ENCODE assay signal across 7 mouse cellular contexts in the genomic region with DNA sequence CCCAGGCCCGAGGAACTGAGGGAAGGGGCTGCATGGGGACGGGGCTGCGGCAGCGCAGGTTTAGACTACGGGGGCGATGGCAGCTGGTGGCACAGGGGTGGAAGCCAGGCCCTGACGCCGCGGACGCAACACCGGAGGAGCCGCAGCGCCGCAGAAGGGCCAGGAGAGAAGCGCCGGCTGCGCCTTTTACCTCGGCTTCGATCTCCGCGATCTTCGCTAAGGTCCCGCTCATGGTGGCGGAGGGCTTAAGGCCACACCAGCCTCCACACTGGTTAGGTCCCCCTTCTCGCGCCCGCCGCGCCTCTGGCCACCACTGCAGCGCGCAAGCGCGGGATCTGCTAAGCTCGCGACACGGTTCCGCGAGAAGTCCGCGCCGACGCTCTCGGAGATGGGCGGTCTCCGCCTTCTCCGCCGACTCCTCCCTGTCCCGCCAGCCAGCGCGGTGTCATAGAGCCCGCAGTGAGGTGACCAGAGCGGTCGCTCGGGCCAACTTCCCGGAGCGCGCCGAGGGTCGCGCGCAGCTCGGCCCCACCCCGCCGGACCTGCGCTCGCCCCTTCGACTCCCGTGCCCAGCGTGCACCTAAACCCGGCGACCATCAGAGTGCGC. TPM values are rescaled to one million over a fixed set of nuclear protein-coding genes. Genes with fewer than 3 reads are reported as not detected.
A peak's percentile ranks its signal among the peaks of the same experiment; 100 is the strongest.
DNase-seq lines count a peak whose midpoint lies in the region; ATAC-seq lines count a peak whose summit lies in the region.

A gene (minus strand): TSS at position 337 of the 607 bp plus-strand sequence.

- H3K4me3 ChIP-seq in embryonic facial prominence, embryonic 12.5 days: peak within 1 kb of the TSS; percentile 76
- H3K4me3 ChIP-seq in limb, embryonic 11.5 days (ENCODE audit: low read depth, low read length): peak within 1 kb of the TSS; percentile 93
- peak within 1 kb of the TSS; percentile 95 for H3K4me3 ChIP-seq in midbrain, embryonic 14.5 days (replicated peaks; ENCODE audit: low read depth, low read length)

- peak; percentile 97 for ATAC-seq in embryonic facial prominence, embryonic 12.5 days (ENCODE audit: insufficient number of reproducible peaks, insufficient read depth, low FRiP score, low TSS enrichment)
- peak; percentile 97 for ATAC-seq in limb, embryonic 11.5 days (ENCODE audit: insufficient number of reproducible peaks, low FRiP score, low TSS enrichment, low read depth)
- ATAC-seq in midbrain, embryonic 14.5 days (ENCODE audit: low FRiP score, low TSS enrichment): peak; percentile 99

- DNase-seq in adrenal gland, postnatal 25 days: peak; percentile 95
- DNase-seq in heart, adult 11 months: peak; percentile 99
- peak; percentile 92 for DNase-seq in kidney, adult 18-20 months
- peak; percentile 95 for DNase-seq in limb, embryonic 11.5 days (ENCODE audit: low spot score)
- peak; percentile 99 for DNase-seq in midbrain, embryonic 14.5 days
- peak; percentile 87 for DNase-seq in spleen, adult 18-20 months

- H3K4me1 ChIP-seq in embryonic facial prominence, embryonic 12.5 days: peaks cover 16% of the 10 kb centered on the region
- H3K4me1 ChIP-seq in limb, embryonic 11.5 days (ENCODE audit: control insufficient read depth, insufficient read depth, low read length): peaks cover 5% of the 10 kb centered on the region; the same call in 1 of the 2 replicates
- H3K4me1 ChIP-seq in midbrain, embryonic 14.5 days (ENCODE audit: control insufficient read depth, insufficient read depth, low read length): peaks cover 18% of the 10 kb centered on the region

- no peaks in the 10 kb centered on the region for H3K9me3 ChIP-seq in embryonic facial prominence, embryonic 12.5 days
- no peaks in the 10 kb centered on the region for H3K9me3 ChIP-seq in limb, embryonic 11.5 days (ENCODE audit: control insufficient read depth, low read length)
- no peaks in the 10 kb centered on the region for H3K9me3 ChIP-seq in midbrain, embryonic 14.5 days (ENCODE audit: control insufficient read depth, low read length)

- peak within 1 kb of the TSS; percentile 71 for H3K4me2 ChIP-seq in embryonic facial prominence, embryonic 12.5 days (replicated peaks)
- H3K4me2 ChIP-seq in limb, embryonic 11.5 days (ENCODE audit: low read depth, severe bottlenecking): peak within 1 kb of the TSS; percentile 68
- H3K4me2 ChIP-seq in midbrain, embryonic 14.5 days (ENCODE audit: low read length): peak within 1 kb of the TSS; percentile 80

- under 1% methylated on average over 67 of the region's 72 CpGs for WGBS in embryonic facial prominence, embryonic 12.5 days
- WGBS in limb, embryonic 11.5 days: under 1% methylated on average over 71 of the region's 72 CpGs
- 0% methylated on average over 67 of the region's 72 CpGs for WGBS in midbrain, embryonic 14.5 days

- peaks cover 26% of the 10 kb centered on the region for H3K36me3 ChIP-seq in embryonic facial prominence, embryonic 12.5 days
- H3K36me3 ChIP-seq in limb, embryonic 11.5 days (ENCODE audit: control insufficient read depth, insufficient read depth, low read length): peaks cover 12% of the 10 kb centered on the region; the same call in 1 of the 2 replicates
- peaks cover 27% of the 10 kb centered on the region for H3K36me3 ChIP-seq in midbrain, embryonic 14.5 days (ENCODE audit: control insufficient read depth, insufficient read depth, low read length)

- H3K9ac ChIP-seq in embryonic facial prominence, embryonic 12.5 days: peak within 1 kb of the TSS; percentile 91
- peak within 1 kb of the TSS; percentile 99 for H3K9ac ChIP-seq in limb, embryonic 11.5 days (ENCODE audit: low read length)
- peak within 1 kb of the TSS; percentile 97 for H3K9ac ChIP-seq in midbrain, embryonic 14.5 days (replicated peaks; ENCODE audit: low read length)

- peak within 1 kb of the TSS; percentile 96 for H3K27ac ChIP-seq in embryonic facial prominence, embryonic 12.5 days
- peak within 1 kb of the TSS; percentile 96 for H3K27ac ChIP-seq in limb, embryonic 11.5 days (replicated peaks; ENCODE audit: low read depth, low read length)
- H3K27ac ChIP-seq in midbrain, embryonic 14.5 days (replicated peaks; ENCODE audit: low read depth, low read length): peak within 1 kb of the TSS; percentile 93

- H3K27me3 ChIP-seq in embryonic facial prominence, embryonic 12.5 days: no peaks in the 10 kb centered on the region
- H3K27me3 ChIP-seq in limb, embryonic 11.5 days (ENCODE audit: control insufficient read depth, insufficient read depth, low read length): no peaks in the 10 kb centered on the region
- H3K27me3 ChIP-seq in midbrain, embryonic 14.5 days (ENCODE audit: control insufficient read depth, insufficient read depth, low read length): no peaks in the 10 kb centered on the region

RNA-seq across cellular contexts. Expression of the gene that starts here (rescaled TPM):
- total RNA-seq in adrenal gland, postnatal 25 days (2021): 90.8 and 117 TPM in 2 replicates
- polyA plus RNA-seq in embryonic facial prominence, embryonic 12.5 days (2016; fragmentation: Nextera tagmentation; extraction: Ambion mirVana): 217 and 229 TPM in 2 replicates
- 245 and 249 TPM in 2 replicates for polyA plus RNA-seq in limb, embryonic 11.5 days (2014; fragmentation: Nextera tagmentation; extraction: Ambion mirVana)
- 214 and 242 TPM in 2 replicates for polyA plus RNA-seq in midbrain, embryonic 14.5 days (2014; fragmentation: Nextera tagmentation; extraction: Ambion mirVana)

Comparison
In these comparisons a context has a peak if more than half of its experiments do, and no peak if none do; other contexts are left out.
1. Peak in every context shown above with its lines: DNase-seq, ATAC-seq, H3K4me3 ChIP-seq and H3K27ac ChIP-seq.